Mouse (Mus musculus) activated CD4-positive, CD25-positive, alpha-beta regulatory T cell (primary cell): ENCODE results near the gene Als2. TPM values are rescaled to one million over a fixed set of nuclear protein-coding genes. Genes with fewer than 3 reads are reported as not detected.

Experiments used
- polyA plus RNA-seq, 2 experiments: library from polyadenylated mRNA; unstranded; fragments of 100-300 nt; shearing (Covaris generic); gene quantifications; one replicate each; pipeline ENCODE4 v1.2.1; 2017

Gene Als2
- 10 to 100 TPM in 1 of 2 experiments, 1 to 10 TPM in 1; 4.3 to 12.0 TPM for polyA plus RNA-seq

GRCm38 (mm10) chr1:59236856-59237441 is at the start of gene Als2:
Gene Als2 (minus strand): TSS chr1:59237231.

DNA sequence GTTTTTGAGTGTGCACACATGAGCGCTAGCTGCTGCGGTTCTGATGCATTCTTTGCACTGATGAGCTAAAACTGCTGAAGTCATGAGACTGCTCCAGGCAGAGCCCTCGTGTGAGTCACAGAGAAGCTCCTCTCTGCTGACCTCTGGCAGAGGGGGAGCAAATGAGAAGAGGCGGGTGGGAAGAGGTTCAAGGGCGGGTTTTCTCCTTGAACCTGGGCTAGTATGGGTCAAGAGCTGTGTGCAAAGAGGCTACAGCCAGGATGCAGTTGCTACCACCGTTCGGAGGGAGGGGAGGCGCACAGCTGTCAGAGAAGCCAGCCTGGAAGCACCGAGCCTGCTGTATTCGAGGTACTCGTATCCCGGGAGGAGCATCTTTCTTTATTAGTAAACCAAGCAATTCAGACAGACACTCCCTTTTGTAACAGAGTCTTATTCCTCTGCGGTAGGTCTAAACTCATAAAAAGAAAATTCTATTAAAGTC is 19.8 kb upstream of the Als2 start, which contains the start of gene Cdk15:
Cdk15 (plus strand) TSS at position 156 of the 481 bp plus-strand sequence.

DNA sequence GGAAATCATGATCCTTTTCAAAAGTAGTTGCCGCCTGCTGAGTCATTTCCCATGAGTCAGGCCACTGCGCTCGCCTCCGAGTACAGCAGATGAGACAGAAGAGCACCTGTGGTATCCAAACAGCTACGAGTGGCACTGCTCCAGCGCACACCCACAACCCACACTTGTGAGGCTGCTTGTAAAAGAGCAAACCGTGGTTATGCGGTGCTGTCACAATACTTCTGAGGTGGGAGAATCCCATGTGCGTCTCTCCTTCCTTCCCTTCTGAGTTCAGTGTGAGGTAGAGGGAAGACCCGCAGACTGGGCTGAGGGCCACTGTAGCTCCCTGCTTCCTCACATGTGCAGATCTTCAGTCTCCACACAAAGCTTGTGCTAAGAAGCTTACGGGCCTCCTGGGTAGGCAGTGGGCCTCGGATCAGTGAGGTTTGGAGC is 74.0 kb downstream of the Als2 start, which contains the start of gene Mpp4:
Mpp4 (minus strand) TSS at position 360 of the 432 bp plus-strand sequence.

DNA sequence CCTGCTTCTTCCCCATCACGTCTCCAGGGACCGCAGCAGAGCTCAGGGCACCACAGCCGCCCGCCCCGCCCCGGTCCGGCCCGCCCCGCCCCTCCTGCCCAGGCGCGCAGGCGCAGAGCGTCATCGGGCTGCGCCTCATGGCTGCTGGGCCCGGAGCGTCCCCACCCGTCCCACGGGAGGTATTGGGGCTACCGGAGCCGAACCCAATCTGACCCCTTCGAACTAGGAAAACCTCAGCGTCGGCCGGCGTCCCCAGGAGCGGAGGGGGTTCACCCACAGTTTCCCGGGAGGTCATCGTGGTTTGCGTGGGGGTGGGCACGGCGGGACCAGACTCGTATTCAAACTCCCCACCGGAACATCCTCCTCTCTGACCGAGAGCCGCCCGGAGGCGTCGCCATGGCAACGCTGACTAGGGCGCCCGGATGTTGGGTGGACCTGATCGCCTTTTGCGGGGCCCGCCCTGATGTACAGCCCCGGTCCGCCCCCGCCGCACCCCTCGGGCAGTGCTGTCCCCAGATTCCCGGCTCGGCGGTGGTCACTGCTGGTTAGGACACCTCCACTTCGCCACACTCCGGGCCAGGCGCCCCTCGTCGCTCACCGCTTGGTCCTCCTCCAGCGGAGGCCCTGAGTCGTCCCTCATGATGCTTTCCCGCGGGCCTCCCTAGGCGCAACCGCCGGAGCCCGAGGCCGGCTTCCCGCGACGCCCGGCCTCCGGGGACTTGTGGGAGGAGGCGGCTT is 117.1 kb downstream of the Als2 start, which contains the start of gene Tmem237:
Tmem237 (minus strand) TSS at position 689 of the 738 bp plus-strand sequence.

Other genes with a start within 250 kb of the Als2 start
- gene C2cd6, start 142.3 kb downstream of the Als2 start, polyA plus RNA-seq: under 1 TPM; 0.07 to 0.30 TPM
- 1 to 10 TPM; 6.2 to 8.4 TPM for gene Tmem237, start 116.8 kb downstream of the Als2 start, polyA plus RNA-seq
- gene Mpp4, start 73.8 kb downstream of the Als2 start, polyA plus RNA-seq: under 1 TPM; 0.07 to 0.34 TPM
- gene Cdk15, start 19.7 kb upstream of the Als2 start, polyA plus RNA-seq: not detected
- gene Fzd7, start 245.2 kb upstream of the Als2 start, polyA plus RNA-seq: under 1 TPM; 0.20 to 0.93 TPM